Mouse (Mus musculus) frontal cortex, postnatal 36 days (tissue): Measurements from ENCODE around the gene Dpp9.

Experiments used
- DNase-seq, 2 experiments: peaks; one replicate each; pipeline ENCODE4 v3.0.0; 2022; ENCODE audit warnings: low spot score in 2 of 2

Gene Dpp9

GRCm38 (mm10) chr17:56229943-56230342 lies 11.2 kb upstream of the Dpp9 start:
- peak; percentile 75 to 90 for DNase-seq

GRCm38 (mm10) chr17:56226566-56226965 lies 7.9 kb upstream of the Dpp9 start:
- no peak for DNase-seq

DNA sequence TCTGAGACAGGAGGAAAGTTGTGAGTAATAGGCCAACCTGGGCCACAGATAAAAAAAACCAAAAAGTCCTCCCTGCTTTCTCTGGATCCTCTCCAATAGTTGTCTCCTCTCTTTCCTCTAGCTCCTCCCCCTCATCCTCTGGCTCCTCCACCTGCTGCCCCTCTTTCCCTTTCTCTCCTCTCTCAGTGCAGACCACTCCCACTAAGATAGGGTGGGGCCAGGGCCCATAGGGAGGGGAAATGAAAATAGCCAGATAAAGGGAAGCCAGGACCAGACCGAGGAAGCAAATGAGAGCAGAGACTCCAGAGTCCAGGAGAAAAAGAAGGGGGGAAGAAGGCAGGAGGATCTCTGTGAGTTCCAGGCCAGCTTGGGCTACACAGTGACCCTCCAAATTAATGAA lies 6.2 kb upstream of the Dpp9 start:
- no peak for DNase-seq

DNA sequence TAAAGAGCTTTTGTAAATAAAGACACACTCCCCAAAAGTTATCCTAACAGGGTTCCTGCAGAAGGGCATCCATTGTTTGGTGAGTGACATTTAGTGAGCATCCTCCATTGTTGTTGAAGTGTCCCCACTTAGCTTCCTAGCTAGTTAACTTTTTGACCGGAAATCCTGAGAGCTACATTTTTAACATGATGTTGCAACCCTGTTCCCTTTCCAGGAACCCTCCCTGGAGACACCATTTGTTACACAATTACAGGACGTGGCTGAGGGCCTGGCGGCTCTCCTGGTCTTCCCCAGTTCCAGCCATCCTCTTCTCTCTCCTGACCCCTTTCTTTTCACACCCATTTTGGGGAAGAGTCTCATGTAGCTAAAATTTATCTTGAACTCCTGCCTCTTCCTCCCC lies 1.1 kb upstream of the Dpp9 start:
- no peak for DNase-seq

- DNase-seq: no peak
Observed at GRCm38 (mm10) chr17:56219251-56219650, 546 bp upstream of the Dpp9 start.

DNA sequence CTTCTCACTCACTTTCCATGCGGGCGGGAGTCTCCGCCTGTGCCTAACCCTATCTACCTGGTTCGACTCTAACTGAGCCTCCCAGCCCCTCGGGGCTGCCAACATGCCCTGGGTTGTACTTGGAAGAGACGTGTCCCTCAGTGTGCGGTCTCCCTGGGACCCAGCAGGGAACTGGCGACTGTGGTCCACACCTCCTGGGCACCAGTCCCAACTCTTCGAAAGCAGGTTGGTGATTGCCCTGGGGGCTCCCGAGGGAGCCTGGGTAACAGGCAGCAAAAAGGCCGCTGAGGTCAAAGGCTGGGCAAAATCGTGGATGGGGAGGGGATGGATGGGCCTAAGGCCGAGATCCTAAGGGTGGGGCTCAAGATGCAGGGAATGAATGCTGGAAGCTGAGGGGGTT lies 1.0 kb downstream of the Dpp9 start:
- DNase-seq: no peak

DNA sequence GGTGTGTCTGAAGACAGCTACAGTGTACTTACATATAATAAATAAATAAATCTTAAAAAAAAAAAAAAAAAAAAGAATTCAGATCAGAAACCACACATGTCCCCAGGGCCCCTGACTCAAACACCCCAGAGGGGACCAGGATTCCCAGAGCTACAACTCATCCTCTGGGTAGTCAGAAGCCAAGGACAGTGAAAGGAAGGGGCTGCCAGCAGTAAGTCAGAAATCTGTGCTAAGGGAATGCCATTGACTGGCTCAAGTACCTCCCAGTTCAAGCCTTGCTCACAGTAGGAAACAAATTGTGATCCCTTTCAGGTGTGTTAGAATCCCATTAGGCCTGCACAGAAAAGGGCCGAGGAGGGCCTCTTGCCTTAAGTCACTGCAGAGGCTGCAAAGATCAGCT lies 4.5 kb downstream of the Dpp9 start:
- DNase-seq: no peak

- DNase-seq: no peak
Observed at GRCm38 (mm10) chr17:56212676-56213075, 6.0 kb downstream of the Dpp9 start.

GRCm38 (mm10) chr17:56211090-56211489 lies 7.6 kb downstream of the Dpp9 start:
- no peak for DNase-seq

- DNase-seq: no peak
Observed at GRCm38 (mm10) chr17:56208821-56209220, 9.9 kb downstream of the Dpp9 start.

- no peak for DNase-seq
Observed at GRCm38 (mm10) chr17:56207963-56208530, 10.7 kb downstream of the Dpp9 start.

DNA sequence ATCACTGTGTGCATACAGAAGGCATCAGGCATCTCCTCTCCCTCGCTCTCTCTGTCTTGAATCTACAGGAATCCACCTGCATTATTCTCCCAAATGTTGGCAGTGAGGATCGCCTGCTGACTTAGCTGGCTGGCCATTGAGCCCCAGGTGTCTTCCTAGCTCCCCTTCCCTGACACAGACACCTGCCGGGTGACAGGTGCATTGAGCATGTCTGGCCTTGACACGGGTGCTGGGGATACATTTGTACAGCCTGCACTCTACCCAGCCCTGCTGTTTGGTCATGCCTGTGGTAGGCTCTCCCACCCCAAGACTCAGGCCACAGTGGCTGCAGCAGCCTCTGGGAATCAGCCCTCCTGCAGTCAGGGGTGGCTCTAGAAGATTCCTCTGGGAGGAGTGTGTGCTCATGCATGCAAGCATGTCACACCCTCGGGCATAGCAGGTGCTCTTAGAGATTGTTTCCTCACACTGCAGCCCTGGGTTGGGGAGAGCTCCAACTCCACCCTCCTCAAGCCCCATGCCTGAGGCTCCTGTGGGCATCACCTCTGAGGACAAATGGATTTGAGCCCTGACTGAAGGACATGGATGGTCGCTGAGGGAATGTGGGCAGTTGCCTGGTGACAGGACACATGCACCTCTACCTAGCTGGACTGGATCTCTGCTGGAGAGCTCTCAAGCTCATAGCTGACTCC lies 11.6 kb downstream of the Dpp9 start:
- DNase-seq: no peak

- DNase-seq: no peak
Observed at GRCm38 (mm10) chr17:56206276-56206884, 12.3 kb downstream of the Dpp9 start.

DNA sequence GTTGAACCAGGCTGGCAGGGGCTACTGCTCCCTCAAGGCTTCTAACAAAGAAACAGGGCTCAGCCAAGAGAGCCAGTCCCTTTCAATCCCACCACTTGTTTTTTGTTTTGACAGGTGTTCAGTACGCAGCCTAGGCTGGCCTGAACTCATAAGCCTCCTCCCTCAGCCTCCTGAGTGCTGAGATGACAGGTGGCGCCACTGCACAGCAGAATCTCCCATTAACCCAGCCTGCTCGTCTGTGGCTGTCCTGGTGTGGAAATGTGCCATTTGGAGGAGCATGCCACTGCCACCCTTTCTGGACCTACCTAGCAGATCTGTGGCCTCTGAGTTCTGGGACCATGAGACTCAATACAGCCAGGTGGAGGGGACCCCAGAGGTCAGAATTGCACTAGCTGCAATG lies 15.0 kb downstream of the Dpp9 start:
- DNase-seq: no peak

- DNase-seq: no peak
Observed at GRCm38 (mm10) chr17:56202476-56202875, 16.2 kb downstream of the Dpp9 start.

- DNase-seq: no peak
Observed at GRCm38 (mm10) chr17:56201642-56202041, 17.1 kb downstream of the Dpp9 start.

GRCm38 (mm10) chr17:56200586-56200985 lies 18.1 kb downstream of the Dpp9 start:
- DNase-seq: no peak

DNA sequence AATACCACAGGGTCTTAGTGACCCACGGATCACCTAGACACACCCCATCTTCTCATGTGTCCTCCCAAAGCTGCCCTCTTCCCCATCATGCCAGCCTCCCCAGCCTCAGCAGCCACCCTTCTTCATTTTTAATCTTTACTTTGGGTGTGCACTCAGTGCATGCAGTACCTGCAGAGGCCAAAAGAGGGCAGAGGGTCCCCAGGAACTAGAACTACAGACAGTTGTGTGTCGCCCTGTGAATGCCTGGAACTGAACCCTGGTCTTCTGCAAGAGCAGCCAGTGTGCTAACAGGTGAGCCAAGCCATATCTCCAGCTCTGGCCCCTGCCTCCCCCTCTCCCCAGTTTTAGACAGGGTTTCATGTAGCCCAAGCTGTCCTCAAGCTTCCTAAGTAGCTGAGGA lies 21.8 kb downstream of the Dpp9 start:
- no peak for DNase-seq

- no peak for DNase-seq
Observed at GRCm38 (mm10) chr17:56194765-56195164, 23.9 kb downstream of the Dpp9 start.

GRCm38 (mm10) chr17:56194357-56194756 lies 24.3 kb downstream of the Dpp9 start:
- no peak for DNase-seq

DNA sequence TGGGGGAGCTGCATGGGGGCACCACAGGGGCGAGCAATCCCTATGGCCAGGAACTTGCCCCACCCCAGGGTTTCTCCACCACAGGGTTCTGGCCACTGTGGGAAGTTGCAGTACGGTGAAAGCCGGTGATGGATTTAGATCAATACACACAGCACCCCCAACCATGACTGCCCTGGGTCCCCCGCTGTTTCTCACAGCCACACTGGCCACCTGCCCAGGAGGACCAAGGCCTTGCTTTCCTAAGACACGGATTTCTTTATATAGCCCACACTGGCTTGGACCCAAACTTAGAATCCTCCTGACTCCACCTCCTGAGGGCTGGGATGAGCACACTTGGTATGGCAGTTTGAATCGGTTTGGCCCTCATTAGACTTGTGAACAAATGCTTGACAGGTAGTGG lies 27.4 kb downstream of the Dpp9 start:
- DNase-seq: no peak

DNA sequence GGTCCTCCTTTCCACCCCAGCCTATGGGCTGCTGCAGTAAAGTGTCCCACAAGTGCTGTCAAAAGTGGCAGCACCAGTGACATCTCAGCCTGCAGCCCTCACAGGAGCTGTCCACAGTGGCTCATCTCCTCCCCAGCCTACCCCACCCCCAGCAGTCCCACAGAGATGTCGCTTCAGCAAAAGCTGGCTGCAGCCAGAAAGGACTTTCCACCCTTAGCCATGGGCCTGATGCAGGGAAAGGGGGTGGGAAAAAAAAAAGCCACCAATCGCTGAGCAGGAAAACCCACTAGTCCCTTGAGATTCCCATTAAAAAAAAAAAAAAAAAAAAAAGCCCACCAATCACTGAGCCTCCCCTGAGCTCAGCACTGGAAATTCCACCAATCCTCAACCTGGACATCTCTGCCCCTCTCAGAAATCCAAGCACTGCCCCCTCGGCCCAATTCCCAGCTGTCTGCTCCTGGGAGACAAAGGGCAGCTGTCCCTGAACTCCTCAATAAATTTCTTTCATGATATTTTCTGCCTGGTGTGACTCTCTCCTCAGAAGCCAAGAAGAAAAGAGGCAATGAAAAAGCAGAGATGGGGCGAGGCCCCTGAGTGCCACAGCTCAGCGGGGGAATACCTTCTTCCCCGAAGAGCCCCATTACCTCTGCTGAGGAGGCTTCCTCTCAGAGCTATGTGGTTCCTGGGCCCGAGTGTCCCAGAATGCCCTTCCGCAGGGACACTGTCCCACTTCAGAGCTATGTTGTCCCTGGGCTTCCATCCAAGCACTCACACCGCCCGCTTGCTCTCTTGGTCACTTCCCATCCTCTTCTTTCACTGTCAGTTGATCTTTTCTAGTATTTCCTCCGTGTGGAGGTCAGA lies 33.2 kb downstream of the Dpp9 start:
- DNase-seq: peak; percentile 28 to 34
